Mouse (Mus musculus) stomach, postnatal 0 days (tissue): ENCODE measurements around the gene Ak4. TPM values are rescaled to one million over a fixed set of nuclear protein-coding genes. Genes with fewer than 3 reads are reported as not detected.

Experiments
- ATAC-seq: fragments of 200-750 bp; cut with Nextera tagmentation; 2 replicates; pipeline ENCODE4 v1.8.0; 2017; ENCODE audit not compliant: low FRiP score, low TSS enrichment
- DNase-seq: peaks from one replicate; pipeline ENCODE4 v3.0.0-alpha.2; 2016; ENCODE audit warnings: low spot score
- H3K27ac ChIP-seq: fragments of 300-500 bp; sonication (generic); replicated peaks from 2 replicates; pipeline ENCODE4 v1.5.1; 2014; ENCODE audit warnings: mild to moderate bottlenecking, control low read depth
- H3K27me3 ChIP-seq: fragments of 300-500 bp; sonication (generic); 2 replicates; pipeline ENCODE4 v1.6.1; 2014; ENCODE audit warnings: low read length; ENCODE audit not compliant: control insufficient read depth, insufficient read depth
- H3K36me3 ChIP-seq: fragments of 300-500 bp; sonication (generic); 2 replicates; pipeline ENCODE4 v1.6.1; 2014; ENCODE audit warnings: low read length, mixed read lengths; ENCODE audit not compliant: control insufficient read depth, insufficient read depth
- H3K4me1 ChIP-seq: fragments of 300-500 bp; sonication (generic); replicated peaks from 2 replicates; pipeline ENCODE4 v1.6.1; 2014; ENCODE audit warnings: antibody characterized with exemption; ENCODE audit not compliant: control insufficient read depth, insufficient read depth
- H3K4me2 ChIP-seq: fragments of 300-500 bp; sonication (generic); replicated peaks from 2 replicates; pipeline ENCODE4 v1.6.1; 2014; ENCODE audit warnings: low read depth, mild to moderate bottlenecking, control low read depth, moderate library complexity
- H3K4me3 ChIP-seq: fragments of 300-500 bp; sonication (generic); 2 replicates; pipeline ENCODE4 v1.5.1; 2014; ENCODE audit warnings: low read depth, low read length, control low read depth
- H3K9ac ChIP-seq: fragments of 300-500 bp; sonication (generic); 2 replicates; pipeline ENCODE4 v1.6.1; 2014; ENCODE audit warnings: mild to moderate bottlenecking, low read length, control low read depth, mixed read lengths
- H3K9me3 ChIP-seq: fragments of 300-500 bp; sonication (generic); 2 replicates; pipeline ENCODE4 v1.6.1; 2016; ENCODE audit warnings: low read length; ENCODE audit not compliant: control insufficient read depth
- CTCF ChIP-seq: IDR thresholded peaks from 2 replicates; pipeline ENCODE4 v1.5.1; 2016; ENCODE audit warnings: antibody characterized with exemption, low read depth, mild to moderate bottlenecking, moderate library complexity
- EP300 ChIP-seq: optimal IDR thresholded peaks from 2 replicates; pipeline ENCODE3; 2016; ENCODE audit warnings: antibody characterized with exemption
- WGBS: fragments of 180-500 bp; shearing (Covaris S2); extraction: QIAGEN DNeasy Blood & Tissue Kit; methylation state at CpG from one replicate; pipeline ENCODE4 v1.1.7; 2014; 5-methylcytosine and 5-hydroxymethylcytosine counted together
- polyA plus RNA-seq: library from polyadenylated mRNA; unstranded; fragments of >200 nt; fragmentation: Nextera tagmentation; extraction: Ambion mirVana; gene quantifications from 2 replicates; pipeline ENCODE4 v1.2.1, GENCODE M21; 2015

The Ak4 gene
- polyA plus RNA-seq, 1 experiment from 2014 or later, result 15.8 TPM

DNA sequence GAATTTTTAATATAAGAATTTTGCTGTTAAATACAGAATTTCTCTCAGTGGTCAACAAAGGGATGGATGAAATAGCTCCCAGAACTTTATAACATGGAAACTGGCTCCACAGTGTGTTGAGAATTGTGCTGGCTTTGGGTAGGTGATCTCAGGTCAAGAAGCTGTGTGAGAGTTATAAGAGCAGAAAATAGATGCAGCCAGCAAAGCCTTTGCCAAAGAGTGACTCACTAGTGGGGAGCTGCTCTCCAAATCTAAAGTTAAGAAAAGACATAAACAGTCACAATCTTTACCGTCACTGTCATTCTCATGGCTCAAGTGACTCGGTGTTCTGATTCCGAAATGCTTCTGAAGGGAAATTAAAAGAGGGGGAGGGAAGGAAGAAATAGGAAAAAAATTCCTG lies 53.7 kb downstream of the Ak4 start:
- WGBS, result 64% methylated on average over 3 of the region's 3 CpGs
- Histone ChIP-seq H3K4me2 (no peak overlapping the region), H3K36me3 (no peaks in the 10 kb centered on the region), H3K4me1 (no peaks in the 10 kb centered on the region), H3K9me3 (no peaks in the 10 kb centered on the region), H3K9ac (no peak overlapping the region), H3K27ac (no peak overlapping the region), H3K4me3 (no peak overlapping the region), H3K27me3 (no peaks in the 10 kb centered on the region)
- TF ChIP-seq EP300 (no peak), CTCF (no peak)
- DNase-seq (no peak), ATAC-seq (no peak)

DNA sequence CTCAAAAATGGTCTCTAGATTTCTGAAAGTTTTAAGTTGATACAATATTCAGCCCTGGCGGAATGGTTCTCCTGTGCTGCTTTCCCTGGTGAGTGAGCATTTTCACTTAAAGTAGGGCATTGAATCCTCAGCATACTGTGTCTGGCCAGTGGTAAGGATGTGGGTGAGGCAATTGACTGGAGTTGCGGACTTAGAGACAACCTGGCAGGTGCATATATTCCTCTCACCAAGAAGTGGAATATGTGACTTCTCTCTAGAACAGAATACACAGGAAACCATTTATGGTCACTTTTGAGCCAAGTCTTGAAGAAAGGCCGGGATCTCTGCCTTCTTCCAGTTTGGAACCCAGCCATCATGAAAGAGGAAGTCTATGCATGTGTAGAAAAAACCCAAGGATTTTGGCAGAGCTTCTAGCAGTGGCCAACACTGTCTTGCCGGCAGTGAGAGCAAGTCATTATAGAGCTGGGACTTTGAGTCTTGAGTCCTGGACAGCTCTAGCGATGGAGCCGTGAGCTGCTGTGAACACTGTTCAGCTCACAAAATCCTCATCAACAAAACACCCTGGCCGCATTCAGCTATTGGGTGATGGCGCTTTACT lies 71.3 kb downstream of the Ak4 start:
- Histone ChIP-seq H3K9ac (no peak overlapping the region), H3K4me3 (no peak overlapping the region), H3K4me1 (no peaks in the 10 kb centered on the region), H3K4me2 (no peak overlapping the region), H3K27ac (no peak overlapping the region), H3K9me3 (no peaks in the 10 kb centered on the region), H3K36me3 (no peaks in the 10 kb centered on the region), H3K27me3 (no peaks in the 10 kb centered on the region)
- 73% methylated on average over 8 of the region's 8 CpGs for WGBS
- DNase-seq (no peak), ATAC-seq (no peak)
- TF ChIP-seq CTCF (no peak), EP300 (no peak)

DNA sequence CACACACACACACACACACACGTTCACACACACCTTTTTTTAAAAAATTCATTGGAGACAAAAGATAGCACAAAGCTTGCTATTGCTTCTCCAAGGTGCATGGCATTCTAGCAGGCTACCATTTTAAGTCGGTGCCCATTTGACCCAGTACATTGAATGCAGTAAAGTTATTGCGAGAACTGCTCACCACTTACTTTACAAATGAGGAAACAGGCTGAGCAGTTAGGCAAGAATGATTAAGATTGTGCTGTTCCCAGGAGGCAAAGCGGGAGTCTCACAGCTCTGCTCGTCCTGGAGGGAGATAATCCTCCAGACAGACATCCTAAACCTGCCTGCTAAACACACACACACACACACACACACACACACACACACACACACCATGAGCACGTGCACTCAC lies 72.6 kb downstream of the Ak4 start:
- Histone ChIP-seq H3K27me3 (peaks cover 6% of the 10 kb centered on the region), H3K4me2 (no peak overlapping the region), H3K36me3 (no peaks in the 10 kb centered on the region), H3K4me3 (no peak overlapping the region), H3K4me1 (no peaks in the 10 kb centered on the region), H3K27ac (no peak overlapping the region), H3K9ac (no peak overlapping the region), H3K9me3 (no peaks in the 10 kb centered on the region)
- WGBS, result 71% methylated on average over 6 of the region's 6 CpGs
- TF ChIP-seq EP300 (no peak), CTCF (no peak)
- DNase-seq (no peak), ATAC-seq (no peak)

DNA sequence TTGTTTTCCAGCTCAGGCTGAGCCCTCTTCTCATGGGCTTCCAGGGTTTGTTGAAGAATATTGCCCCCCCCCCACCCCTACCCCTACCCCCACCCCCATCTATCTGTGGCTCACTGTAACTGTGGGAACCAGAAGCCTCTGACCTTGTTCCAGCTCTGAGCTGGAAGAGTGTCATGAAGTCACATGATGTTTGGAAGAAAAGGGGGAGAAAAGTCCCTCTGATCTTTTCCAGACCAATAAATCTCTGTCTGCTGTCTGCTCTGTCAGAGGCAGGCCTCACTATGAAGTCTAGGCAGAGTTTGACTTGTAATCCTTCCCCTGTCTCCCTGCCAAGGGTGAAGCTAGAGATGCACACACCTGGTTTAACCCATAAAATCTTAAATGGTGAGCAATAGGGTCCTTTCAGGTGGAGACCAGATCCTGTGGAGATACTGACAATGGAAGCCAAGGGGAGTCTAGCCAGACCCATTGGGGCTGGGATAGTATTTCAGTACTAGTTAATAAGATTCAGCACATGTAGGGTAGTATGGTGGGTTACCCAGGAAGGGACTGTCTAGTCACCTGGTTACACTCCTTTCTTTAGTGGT lies 74.6 kb downstream of the Ak4 start:
- H3K4me2 ChIP-seq, result no peak overlapping the region

DNA sequence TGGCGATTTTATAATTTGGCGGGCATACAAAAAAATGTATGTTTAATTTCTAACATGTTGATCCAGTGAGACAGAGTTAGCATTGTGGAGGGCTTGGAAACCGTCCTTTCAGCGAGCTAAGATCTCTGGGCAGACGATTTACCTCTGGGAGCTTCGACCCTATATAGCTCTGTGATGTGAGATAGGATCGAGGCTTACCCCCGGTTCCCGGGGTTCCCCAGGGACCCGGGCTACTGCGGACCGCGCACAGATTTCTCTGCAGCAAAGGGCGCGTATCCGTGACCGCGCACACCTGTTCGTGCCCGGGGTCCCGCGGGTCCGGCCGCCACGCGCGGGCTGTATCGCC lies 77.1 kb downstream of the Ak4 start:
- 3% methylated on average over 28 of the region's 28 CpGs for WGBS

More for the DNA sequence above, 74.6 kb downstream of the Ak4 start:
- DNase-seq (no peak), ATAC-seq (no peak)
- Histone ChIP-seq H3K27ac (no peak overlapping the region), H3K9ac (no peak overlapping the region), H3K9me3 (no peaks in the 10 kb centered on the region), H3K36me3 (no peaks in the 10 kb centered on the region), H3K4me3 (no peak overlapping the region), H3K4me1 (no peaks in the 10 kb centered on the region), H3K27me3 (peaks cover 9% of the 10 kb centered on the region)
- TF ChIP-seq EP300, result no peak
- no peak for TF ChIP-seq CTCF

DNA sequence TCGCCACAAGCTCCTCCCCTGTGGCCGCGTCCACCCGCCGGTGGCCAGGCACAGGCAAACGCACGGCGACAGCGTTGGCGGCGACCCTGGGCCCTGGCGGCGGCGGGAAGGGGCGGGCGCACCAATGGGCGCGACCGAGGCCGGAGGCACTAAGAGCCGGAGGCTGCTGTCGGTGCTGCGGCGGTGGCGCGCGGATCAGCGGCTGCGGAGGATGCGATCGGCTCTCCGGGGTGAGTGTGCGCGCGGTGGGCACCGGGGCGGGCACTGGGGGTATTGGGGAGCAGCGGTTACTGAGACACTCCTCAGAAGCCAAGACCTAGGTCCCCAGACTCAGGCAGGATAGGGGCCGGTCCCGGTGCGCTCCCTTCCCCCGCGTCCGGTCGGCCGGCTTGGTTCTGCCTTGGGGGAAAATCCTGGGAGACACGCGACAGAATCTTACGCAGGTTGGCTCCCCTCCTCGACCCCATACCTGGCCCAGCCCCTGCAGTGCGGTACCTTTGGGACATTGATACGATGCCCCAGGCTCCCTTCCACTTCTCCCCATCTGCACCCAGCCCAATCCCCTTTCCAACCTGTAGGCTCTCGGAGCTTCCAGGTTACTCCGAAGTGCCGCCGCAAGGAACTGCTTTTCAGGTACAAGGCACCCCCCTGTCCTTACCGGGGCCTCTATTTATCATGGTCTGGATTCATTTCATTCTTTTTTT lies 77.6 kb downstream of the Ak4 start, which contains the start of gene Dnajc6:
TSS of gene Dnajc6 (plus strand) at position 115 of the 704 bp plus-strand sequence.
- Histone ChIP-seq H3K4me2 (peak within 1 kb of the TSS; percentile 82), H3K9me3 (no peaks in the 10 kb centered on the region), H3K4me1 (no peaks in the 10 kb centered on the region), H3K4me3 (peak within 1 kb of the TSS; percentile 49), H3K27me3 (peaks cover 9% of the 10 kb centered on the region), H3K27ac (no peak within 1 kb of the TSS), H3K9ac (peak within 1 kb of the TSS; percentile 35), H3K36me3 (no peaks in the 10 kb centered on the region)
- WGBS, result under 1% methylated on average over 42 of the region's 57 CpGs
- DNase-seq (peak; percentile 26), ATAC-seq (0 out of 2 replicates have a peak, but pooled peaks have one; percentile 51)
- no peak for TF ChIP-seq CTCF
- TF ChIP-seq EP300, result no peak

More for the DNA sequence above, 77.1 kb downstream of the Ak4 start:
- Histone ChIP-seq H3K4me3 (peak overlapping the region; percentile 49), H3K9ac (peak overlapping the region; percentile 35), H3K36me3 (no peaks in the 10 kb centered on the region), H3K27me3 (peaks cover 9% of the 10 kb centered on the region), H3K27ac (no peak overlapping the region), H3K9me3 (no peaks in the 10 kb centered on the region), H3K4me2 (peak overlapping the region; percentile 82), H3K4me1 (no peaks in the 10 kb centered on the region)
- no peak for ATAC-seq
- no peak for TF ChIP-seq EP300
- DNase-seq, result no peak
